Mouse (Mus musculus) embryonic facial prominence, embryonic 14.5 days (tissue): ENCODE measurements around the gene Gm4131. TPM values are rescaled to one million over a fixed set of nuclear protein-coding genes. Genes with fewer than 3 reads are reported as not detected.
"Not testable (repeated sequence)": the region's sequence is repeated elsewhere in the genome, so short reads cannot be mapped to it uniquely, and the experiment has no call there.

Experiments
- ATAC-seq: fragments of 200-750 bp; cut with Nextera tagmentation; 2 replicates; pipeline ENCODE4 v1.8.0; 2017; ENCODE audit warnings: low read depth, moderate number of reproducible peaks, moderate TSS enrichment
- DNase-seq: peaks from one replicate; pipeline ENCODE4 v3.0.0-alpha.2; 2015; ENCODE audit warnings: low spot score
- H3K27ac ChIP-seq: fragments of 300-500 bp; sonication (generic); replicated peaks from 2 replicates; pipeline ENCODE4 v1.5.1; 2014; ENCODE audit warnings: low read depth, mild to moderate bottlenecking, low read length, moderate library complexity
- H3K27me3 ChIP-seq: fragments of 300-500 bp; sonication (generic); replicated peaks from 2 replicates; pipeline ENCODE4 v1.6.1; 2014; ENCODE audit warnings: low read length; ENCODE audit not compliant: control insufficient read depth, insufficient read depth
- H3K36me3 ChIP-seq: fragments of 300-500 bp; sonication (generic); 2 replicates; pipeline ENCODE4 v1.6.1; 2014; ENCODE audit warnings: low read length, mixed read lengths; ENCODE audit not compliant: control insufficient read depth, insufficient read depth
- H3K4me1 ChIP-seq: fragments of 300-500 bp; sonication (generic); 2 replicates; pipeline ENCODE4 v1.6.1; 2014; ENCODE audit warnings: antibody characterized with exemption, low read length; ENCODE audit not compliant: control insufficient read depth, insufficient read depth
- H3K4me2 ChIP-seq: fragments of 300-500 bp; sonication (generic); 2 replicates; pipeline ENCODE4 v1.6.1; 2014; ENCODE audit warnings: low read depth, mild to moderate bottlenecking, low read length, moderate library complexity, mixed read lengths
- H3K4me3 ChIP-seq: fragments of 300-500 bp; sonication (generic); 2 replicates; pipeline ENCODE4 v1.5.1; 2014; ENCODE audit warnings: low read depth, mild to moderate bottlenecking, low read length
- H3K9ac ChIP-seq: fragments of 300-500 bp; sonication (generic); 2 replicates; pipeline ENCODE4 v1.6.1; 2014; ENCODE audit warnings: low read depth, mild to moderate bottlenecking, low read length, moderate library complexity, mixed read lengths
- H3K9me3 ChIP-seq: fragments of 300-500 bp; sonication (generic); 2 replicates; pipeline ENCODE4 v1.6.1; 2016; ENCODE audit warnings: low read length; ENCODE audit not compliant: control insufficient read depth
- WGBS: fragments of 180-500 bp; shearing (Covaris S2); extraction: QIAGEN DNeasy Blood & Tissue Kit; methylation state at CpG from one replicate; pipeline ENCODE4 v1.1.7; 2014; 5-methylcytosine and 5-hydroxymethylcytosine counted together
- polyA plus RNA-seq: library from polyadenylated mRNA; unstranded; fragments of >200 nt; fragmentation: Nextera tagmentation; extraction: Ambion mirVana; gene quantifications from 2 replicates; pipeline ENCODE4 v1.2.1, GENCODE M21; 2014

Gm4131 gene
- polyA plus RNA-seq, result 0.28 TPM in 1 of 2 replicates, not detected in the other

GRCm38 (mm10) chr14:62566821-62567220, at the start of gene Gm4131:
Gene Gm4131 (minus strand): TSS chr14:62566921.
- not testable (repeated sequence) for H3K4me3 ChIP-seq, H3K36me3 ChIP-seq, DNase-seq, H3K9me3 ChIP-seq, H3K4me2 ChIP-seq, ATAC-seq, H3K9ac ChIP-seq, H3K27ac ChIP-seq, H3K27me3 ChIP-seq, H3K4me1 ChIP-seq
- 84% methylated on average over 9 of the region's 9 CpGs for WGBS

GRCm38 (mm10) chr14:62609904-62610303, 43.2 kb upstream of the Gm4131 start:
- H3K9me3 ChIP-seq, result no peaks in the 10 kb centered on the region
- H3K4me3 ChIP-seq, result no peak overlapping the region
- H3K4me2 ChIP-seq, result no peak overlapping the region
- WGBS, result 76% methylated on average over 3 of the region's 3 CpGs
- H3K27ac ChIP-seq, result no peak overlapping the region
- H3K4me1 ChIP-seq, result no peaks in the 10 kb centered on the region
- no peak overlapping the region for H3K9ac ChIP-seq
- ATAC-seq (no peak), DNase-seq (no peak)
- H3K27me3 ChIP-seq, result no peaks in the 10 kb centered on the region
- H3K36me3 ChIP-seq, result no peaks in the 10 kb centered on the region

GRCm38 (mm10) chr14:62607791-62608196, 41.1 kb upstream of the Gm4131 start:
- no peaks in the 10 kb centered on the region for H3K9me3 ChIP-seq
- no peak overlapping the region for H3K4me3 ChIP-seq
- H3K36me3 ChIP-seq, result no peaks in the 10 kb centered on the region
- peak; percentile 7 for DNase-seq
- WGBS, result 72% methylated on average over 8 of the region's 8 CpGs
- no peak overlapping the region for H3K4me2 ChIP-seq
- H3K4me1 ChIP-seq, result no peaks in the 10 kb centered on the region
- no peak for ATAC-seq
- no peaks in the 10 kb centered on the region for H3K27me3 ChIP-seq
- H3K27ac ChIP-seq, result no peak overlapping the region
- H3K9ac ChIP-seq, result no peak overlapping the region

- Histone ChIP-seq H3K27ac (no peak overlapping the region), H3K36me3 (no peaks in the 10 kb centered on the region), H3K4me2 (no peak overlapping the region), H3K9ac (no peak overlapping the region), H3K27me3 (no peaks in the 10 kb centered on the region), H3K9me3 (no peaks in the 10 kb centered on the region), H3K4me3 (no peak overlapping the region), H3K4me1 (no peaks in the 10 kb centered on the region)
- no peak for ATAC-seq
- DNase-seq, result no peak
- WGBS, result 91% methylated on average over 1 of the region's 1 CpGs
Observed at GRCm38 (mm10) chr14:62602869-62603268, 36.1 kb upstream of the Gm4131 start.

- 55% methylated on average over 1 of the region's 1 CpGs for WGBS
- H3K9ac ChIP-seq, result no peak overlapping the region
- ATAC-seq, result no peak
- H3K4me3 ChIP-seq, result no peak overlapping the region
- no peaks in the 10 kb centered on the region for H3K9me3 ChIP-seq
- no peak overlapping the region for H3K27ac ChIP-seq
- H3K27me3 ChIP-seq, result no peaks in the 10 kb centered on the region
- H3K36me3 ChIP-seq, result no peaks in the 10 kb centered on the region
- H3K4me1 ChIP-seq, result no peaks in the 10 kb centered on the region
- H3K4me2 ChIP-seq, result no peak overlapping the region
- DNase-seq, result peak; percentile 24
Observed at GRCm38 (mm10) chr14:62602271-62602670, 35.5 kb upstream of the Gm4131 start.

- WGBS, result 66% methylated on average over 6 of the region's 6 CpGs
- no peak overlapping the region for H3K4me3 ChIP-seq
- H3K4me1 ChIP-seq, result no peaks in the 10 kb centered on the region
- no peaks in the 10 kb centered on the region for H3K27me3 ChIP-seq
- H3K4me2 ChIP-seq, result no peak overlapping the region
- no peak overlapping the region for H3K27ac ChIP-seq
- no peaks in the 10 kb centered on the region for H3K9me3 ChIP-seq
- H3K9ac ChIP-seq, result no peak overlapping the region
- ATAC-seq, result no peak
- DNase-seq, result no peak
- no peaks in the 10 kb centered on the region for H3K36me3 ChIP-seq
Observed at GRCm38 (mm10) chr14:62600109-62600522, 33.4 kb upstream of the Gm4131 start.

- Histone ChIP-seq H3K27me3 (no peaks in the 10 kb centered on the region), H3K9ac (no peak overlapping the region), H3K27ac (no peak overlapping the region), H3K4me1 (peaks cover 9% of the 10 kb centered on the region; the same call in 1 of the 2 replicates), H3K9me3 (no peaks in the 10 kb centered on the region), H3K4me3 (no peak overlapping the region), H3K36me3 (no peaks in the 10 kb centered on the region), H3K4me2 (no peak overlapping the region)
- WGBS, result 30% methylated on average over 3 of the region's 3 CpGs
- ATAC-seq (no peak), DNase-seq (no peak)
Observed at GRCm38 (mm10) chr14:62585338-62585737, 18.6 kb upstream of the Gm4131 start.

GRCm38 (mm10) chr14:62584637-62585036, 17.9 kb upstream of the Gm4131 start:
- ATAC-seq, result no peak
- H3K4me1 ChIP-seq, result peaks cover 9% of the 10 kb centered on the region; the same call in 1 of the 2 replicates
- no peak overlapping the region for H3K27ac ChIP-seq
- H3K4me3 ChIP-seq, result no peak overlapping the region
- H3K27me3 ChIP-seq, result no peaks in the 10 kb centered on the region
- DNase-seq, result no peak
- no peaks in the 10 kb centered on the region for H3K36me3 ChIP-seq
- no peaks in the 10 kb centered on the region for H3K9me3 ChIP-seq
- no peak overlapping the region for H3K9ac ChIP-seq
- no peak overlapping the region for H3K4me2 ChIP-seq

- DNase-seq, result no peak
- H3K36me3 ChIP-seq, result no peaks in the 10 kb centered on the region
- no peak overlapping the region for H3K4me2 ChIP-seq
- H3K4me1 ChIP-seq, result peaks cover 9% of the 10 kb centered on the region; the same call in 1 of the 2 replicates
- no peak for ATAC-seq
- no peaks in the 10 kb centered on the region for H3K9me3 ChIP-seq
- H3K27ac ChIP-seq, result no peak overlapping the region
- no peaks in the 10 kb centered on the region for H3K27me3 ChIP-seq
- no peak overlapping the region for H3K9ac ChIP-seq
- 51% methylated on average over 9 of the region's 9 CpGs for WGBS
- no peak overlapping the region for H3K4me3 ChIP-seq
Observed at GRCm38 (mm10) chr14:62581768-62582167, 15.0 kb upstream of the Gm4131 start.
